Mouse (Mus musculus): ENCODE measurements around the gene Hpse2. TPM values are rescaled to one million over a fixed set of nuclear protein-coding genes. Genes with fewer than 3 reads are reported as not detected.

Hpse2 gene
- total and polyA plus RNA-seq, 2 experiments from 2014 or later: 0.23 to 0.55 TPM

DNA sequence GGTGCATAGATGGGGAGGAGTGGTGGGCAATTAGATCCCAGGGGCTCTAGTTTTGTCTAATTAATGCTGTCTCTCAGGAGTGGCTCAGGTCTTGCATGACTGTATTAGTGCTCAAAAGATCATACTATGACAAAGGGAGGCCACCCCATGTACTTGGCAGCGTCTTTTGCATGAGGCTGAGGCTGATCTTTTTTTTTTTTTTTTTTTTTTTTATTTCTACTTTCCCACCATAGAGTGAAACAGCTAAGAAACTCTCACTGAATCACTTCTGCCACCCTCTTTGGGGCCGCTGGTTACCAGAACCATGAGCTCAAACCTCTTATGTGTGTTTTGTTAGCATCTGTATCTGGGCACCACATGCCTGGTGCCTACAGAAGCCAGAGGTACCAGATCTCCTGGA is 549.0 kb downstream of the Hpse2 start:
- no peak overlapping the region for H3K9ac ChIP-seq (replicated peaks; ENCODE audit: low read length, poor library complexity, severe bottlenecking)
- ATAC-seq (ENCODE audit: low FRiP score) (no peak), DNase-seq (ENCODE audit: low spot score) (no peak)
- H3K4me1 ChIP-seq (ENCODE audit: insufficient read depth, low read length): no peaks in the 10 kb centered on the region
- H3K27ac ChIP-seq (ENCODE audit: low read depth, low read length): no peak overlapping the region
- no peaks in the 10 kb centered on the region for H3K27me3 ChIP-seq (ENCODE audit: insufficient read depth, low read length)
- no peak for TF ChIP-seq CTCF (IDR thresholded peaks at IDR 0.05)
- H3K36me3 ChIP-seq (ENCODE audit: insufficient read depth, low read length): no peaks in the 10 kb centered on the region
- no peaks in the 10 kb centered on the region for H3K9me3 ChIP-seq (ENCODE audit: low read length)
- H3K4me2 ChIP-seq (ENCODE audit: low read depth, low read length, poor library complexity, severe bottlenecking): no peak overlapping the region
- H3K4me3 ChIP-seq (ENCODE audit: low read depth, low read length): no peak overlapping the region
- WGBS: 89% methylated on average over 2 of the region's 2 CpGs

DNA sequence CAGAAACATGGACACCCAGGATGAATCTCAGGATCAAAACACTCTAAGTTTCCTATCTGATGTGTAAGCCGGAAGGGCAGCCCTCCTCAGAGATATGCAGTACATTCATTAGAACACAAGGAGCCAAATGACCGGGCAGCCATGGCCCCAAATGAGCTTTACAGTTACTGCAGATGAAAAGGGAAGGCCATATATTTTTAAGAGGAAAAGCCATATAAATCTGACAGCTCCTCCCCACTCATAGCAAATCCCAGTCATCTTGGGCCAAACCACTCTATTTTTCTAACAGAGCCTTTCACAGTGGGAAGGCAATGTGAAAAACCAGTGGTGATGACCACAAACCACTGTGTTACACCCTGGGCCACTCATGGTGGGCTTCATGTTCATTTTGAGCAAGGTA is 549.9 kb downstream of the Hpse2 start:
- WGBS: 90% methylated on average over 2 of the region's 2 CpGs
- H3K9me3 ChIP-seq (ENCODE audit: low read length): no peaks in the 10 kb centered on the region
- DNase-seq (ENCODE audit: low spot score) (no peak), ATAC-seq (ENCODE audit: low FRiP score) (no peak)
- no peak for TF ChIP-seq CTCF (IDR thresholded peaks at IDR 0.05)
- H3K27ac ChIP-seq (ENCODE audit: low read depth, low read length): no peak overlapping the region
- no peak overlapping the region for H3K4me2 ChIP-seq (ENCODE audit: low read depth, low read length, poor library complexity, severe bottlenecking)
- no peak overlapping the region for H3K4me3 ChIP-seq (ENCODE audit: low read depth, low read length)
- H3K36me3 ChIP-seq (ENCODE audit: insufficient read depth, low read length): no peaks in the 10 kb centered on the region
- no peaks in the 10 kb centered on the region for H3K4me1 ChIP-seq (ENCODE audit: insufficient read depth, low read length)
- no peaks in the 10 kb centered on the region for H3K27me3 ChIP-seq (ENCODE audit: insufficient read depth, low read length)
- no peak overlapping the region for H3K9ac ChIP-seq (replicated peaks; ENCODE audit: low read length, poor library complexity, severe bottlenecking)

DNA sequence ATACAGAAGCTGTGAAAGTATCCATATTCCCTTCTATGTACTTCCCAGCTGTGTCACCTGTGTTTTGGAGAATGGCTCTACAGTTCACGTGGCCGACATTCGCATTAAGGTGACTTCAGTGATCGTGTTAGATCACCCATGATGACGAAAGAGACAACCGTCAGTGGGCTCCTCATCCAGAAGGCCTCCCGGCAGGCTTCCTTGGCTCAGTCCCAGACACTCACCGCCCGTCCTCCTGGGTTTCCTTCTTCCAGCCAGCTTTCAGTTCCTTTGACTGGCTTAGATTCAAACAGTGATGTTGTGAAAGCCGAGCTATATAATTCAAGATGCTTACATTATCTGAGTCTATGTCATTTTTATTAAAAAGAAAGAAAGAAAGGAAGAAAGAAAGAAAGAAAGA is 550.6 kb downstream of the Hpse2 start:
- Histone ChIP-seq H3K4me3 (ENCODE audit: low read depth, low read length) (no peak overlapping the region), H3K9ac (replicated peaks; ENCODE audit: low read length, poor library complexity, severe bottlenecking) (no peak overlapping the region), H3K27me3 (ENCODE audit: insufficient read depth, low read length) (no peaks in the 10 kb centered on the region), H3K27ac (ENCODE audit: low read depth, low read length) (no peak overlapping the region), H3K4me2 (ENCODE audit: low read depth, low read length, poor library complexity, severe bottlenecking) (no peak overlapping the region), H3K36me3 (ENCODE audit: insufficient read depth, low read length) (no peaks in the 10 kb centered on the region), H3K4me1 (ENCODE audit: insufficient read depth, low read length) (no peaks in the 10 kb centered on the region), H3K9me3 (ENCODE audit: low read length) (no peaks in the 10 kb centered on the region)
- ATAC-seq (ENCODE audit: low FRiP score): no peak
- DNase-seq (ENCODE audit: low spot score): peak; percentile 27
- TF ChIP-seq CTCF (IDR thresholded peaks at IDR 0.05): no peak
- whole genome bisulfite sequencing: 78% methylated on average over 10 of the region's 10 CpGs

DNA sequence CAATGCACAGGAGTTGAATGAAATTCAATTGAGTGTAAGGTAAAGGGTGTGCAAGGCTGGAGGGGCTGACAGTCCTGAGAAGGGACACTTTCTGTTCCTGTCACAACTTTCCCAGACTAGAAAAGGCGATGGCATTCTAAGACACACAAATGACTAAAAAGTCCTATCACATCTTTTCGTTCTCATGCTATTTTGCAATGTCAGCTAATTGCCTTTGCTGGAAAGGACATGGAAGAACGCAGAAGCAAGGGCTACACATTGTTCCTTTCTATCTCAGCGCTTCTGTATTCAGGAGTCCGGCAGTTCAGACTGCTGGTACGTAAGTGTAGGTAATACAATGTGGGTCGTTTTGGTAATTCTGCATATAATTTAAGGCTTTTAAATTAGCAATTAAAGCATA is 555.0 kb downstream of the Hpse2 start:
- Histone ChIP-seq H3K4me1 (ENCODE audit: insufficient read depth, low read length) (no peaks in the 10 kb centered on the region), H3K9ac (replicated peaks; ENCODE audit: low read length, poor library complexity, severe bottlenecking) (no peak overlapping the region), H3K4me3 (ENCODE audit: low read depth, low read length) (no peak overlapping the region), H3K4me2 (ENCODE audit: low read depth, low read length, poor library complexity, severe bottlenecking) (no peak overlapping the region), H3K9me3 (ENCODE audit: low read length) (no peaks in the 10 kb centered on the region), H3K27me3 (ENCODE audit: insufficient read depth, low read length) (no peaks in the 10 kb centered on the region), H3K27ac (ENCODE audit: low read depth, low read length) (no peak overlapping the region), H3K36me3 (ENCODE audit: insufficient read depth, low read length) (no peaks in the 10 kb centered on the region)
- no peak for ATAC-seq (ENCODE audit: low FRiP score)
- WGBS: 90% methylated on average over 7 of the region's 7 CpGs
- no peak for DNase-seq (ENCODE audit: low spot score)
- no peak for TF ChIP-seq CTCF (IDR thresholded peaks at IDR 0.05)

DNA sequence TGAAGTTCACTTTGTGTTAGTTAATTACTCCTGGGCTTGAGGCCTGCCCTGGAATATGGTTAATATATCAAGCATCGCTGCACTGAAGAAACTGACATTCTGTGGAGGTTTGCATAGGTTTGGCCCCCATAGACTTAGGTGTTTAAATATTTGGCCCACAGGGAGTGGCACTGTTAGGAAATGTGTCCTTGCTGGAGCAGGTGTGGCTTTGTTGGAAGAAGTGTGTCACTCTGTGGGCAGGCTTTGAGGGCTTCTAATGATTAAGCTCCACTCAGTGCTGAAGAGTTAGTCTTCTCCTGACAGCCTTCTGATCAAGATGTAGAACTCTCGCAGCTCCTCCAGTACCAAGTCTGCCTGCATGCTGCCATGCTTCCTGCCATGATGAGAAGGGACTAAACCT is 555.9 kb downstream of the Hpse2 start:
- no peak overlapping the region for H3K4me2 ChIP-seq (ENCODE audit: low read depth, low read length, poor library complexity, severe bottlenecking)
- no peak for DNase-seq (ENCODE audit: low spot score)
- WGBS: 90% methylated on average over 2 of the region's 2 CpGs
- no peaks in the 10 kb centered on the region for H3K27me3 ChIP-seq (ENCODE audit: insufficient read depth, low read length)
- no peaks in the 10 kb centered on the region for H3K36me3 ChIP-seq (ENCODE audit: insufficient read depth, low read length)
- no peak for TF ChIP-seq CTCF (IDR thresholded peaks at IDR 0.05)
- no peak for ATAC-seq (ENCODE audit: low FRiP score)
- no peaks in the 10 kb centered on the region for H3K9me3 ChIP-seq (ENCODE audit: low read length)
- H3K9ac ChIP-seq (replicated peaks; ENCODE audit: low read length, poor library complexity, severe bottlenecking): no peak overlapping the region
- no peak overlapping the region for H3K27ac ChIP-seq (ENCODE audit: low read depth, low read length)
- no peaks in the 10 kb centered on the region for H3K4me1 ChIP-seq (ENCODE audit: insufficient read depth, low read length)
- H3K4me3 ChIP-seq (ENCODE audit: low read depth, low read length): no peak overlapping the region

DNA sequence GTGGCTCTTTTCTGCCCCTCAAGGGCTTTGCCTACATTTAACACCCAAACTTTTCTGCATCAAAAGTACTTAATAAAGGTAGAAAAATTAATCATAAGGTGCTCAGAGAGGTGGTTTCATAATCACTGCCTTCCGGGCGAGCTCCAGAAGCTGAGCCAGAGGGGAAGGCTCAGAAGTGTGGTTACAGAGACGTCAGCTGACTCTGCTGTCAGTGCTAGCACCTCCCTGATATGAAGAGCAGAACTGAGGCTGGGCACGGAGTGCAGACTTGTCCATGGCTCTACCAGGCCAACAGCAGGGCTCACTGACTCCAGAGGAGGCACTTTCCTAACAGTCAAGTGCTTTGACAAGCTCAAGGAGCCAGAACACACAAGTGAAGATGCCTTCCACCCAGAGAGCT is 559.0 kb downstream of the Hpse2 start:
- no peaks in the 10 kb centered on the region for H3K27me3 ChIP-seq (ENCODE audit: insufficient read depth, low read length)
- DNase-seq (ENCODE audit: low spot score) (no peak), ATAC-seq (ENCODE audit: low FRiP score) (no peak)
- H3K36me3 ChIP-seq (ENCODE audit: insufficient read depth, low read length): no peaks in the 10 kb centered on the region
- no peak for TF ChIP-seq CTCF (IDR thresholded peaks at IDR 0.05)
- no peaks in the 10 kb centered on the region for H3K9me3 ChIP-seq (ENCODE audit: low read length)
- no peak overlapping the region for H3K9ac ChIP-seq (replicated peaks; ENCODE audit: low read length, poor library complexity, severe bottlenecking)
- WGBS: 67% methylated on average over 4 of the region's 4 CpGs
- no peak overlapping the region for H3K27ac ChIP-seq (ENCODE audit: low read depth, low read length)
- no peak overlapping the region for H3K4me2 ChIP-seq (ENCODE audit: low read depth, low read length, poor library complexity, severe bottlenecking)
- no peak overlapping the region for H3K4me3 ChIP-seq (ENCODE audit: low read depth, low read length)
- no peaks in the 10 kb centered on the region for H3K4me1 ChIP-seq (ENCODE audit: insufficient read depth, low read length)
